In genomic region chr13:45571795-45572262, GRCm38 (mm10) we compare ENCODE assay signal across 8 mouse cellular contexts.
A peak's percentile ranks its signal among the peaks of the same experiment; 100 is the strongest.
DNase-seq lines count a peak whose midpoint lies in the region; TF ChIP-seq lines count a peak whose summit lies in the region.

No protein-coding gene starts in this region.

- WGBS in lung, adult 2 months, result 3% methylated on average over 6 of the region's 6 CpGs
- 2% methylated on average over 6 of the region's 6 CpGs for WGBS in olfactory bulb, adult 2 months

- no peak overlapping the region for H3K27ac ChIP-seq in ES-Bruce4 (ENCODE audit: insufficient read depth, low read length)
- H3K27ac ChIP-seq in olfactory bulb, adult 2 months (ENCODE audit: insufficient read depth, low read depth, low read length), result no peak overlapping the region

- TF ChIP-seq EP300 in ES-Bruce4 (IDR thresholded peaks at IDR 0.05; ENCODE audit: insufficient read depth, low read depth, low read length), result no peak

- TF ChIP-seq POLR2A in ES-Bruce4 (IDR thresholded peaks at IDR 0.05; ENCODE audit: insufficient read depth, low read length), result no peak
- no peak for TF ChIP-seq POLR2A in lung, adult 2 months (IDR thresholded peaks at IDR 0.05; ENCODE audit: borderline replicate concordance, extremely low read depth, low read depth, low read length)
- no peak for TF ChIP-seq POLR2A in olfactory bulb, adult 2 months (IDR thresholded peaks at IDR 0.05; ENCODE audit: insufficient read depth, low read depth, low read length)

- no peaks in the 10 kb centered on the region for H3K9me3 ChIP-seq in ES-Bruce4 (replicated peaks; ENCODE audit: control insufficient read depth, insufficient read depth, low read length, poor library complexity, severe bottlenecking)

- TF ChIP-seq CTCF in ES-Bruce4 (IDR thresholded peaks at IDR 0.05; ENCODE audit: low read depth, low read length), result peak; percentile 90
- TF ChIP-seq CTCF in lung, adult 2 months (IDR thresholded peaks at IDR 0.05; ENCODE audit: insufficient read depth, low read length), result peak; percentile 95
- TF ChIP-seq CTCF in olfactory bulb, adult 2 months (IDR thresholded peaks at IDR 0.05; ENCODE audit: insufficient read depth, low read depth, low read length), result peak; percentile 82

- no peak overlapping the region for H3K4me3 ChIP-seq in ES-Bruce4 (ENCODE audit: low read depth, low read length)
- H3K4me3 ChIP-seq in lung, adult 2 months (replicated peaks; ENCODE audit: extremely low read depth, low read depth, low read length), result no peak overlapping the region
- no peak overlapping the region for H3K4me3 ChIP-seq in olfactory bulb, adult 2 months (ENCODE audit: insufficient read depth, low read depth, low read length)

- no peak overlapping the region for H3K9ac ChIP-seq in ES-Bruce4 (ENCODE audit: low read depth, poor library complexity, severe bottlenecking)

- H3K4me1 ChIP-seq in ES-Bruce4 (ENCODE audit: control insufficient read depth, insufficient read depth, low read length), result no peaks in the 10 kb centered on the region
- H3K4me1 ChIP-seq in lung, adult 2 months (ENCODE audit: control insufficient read depth, insufficient read depth, low read length), result peaks cover 6% of the 10 kb centered on the region
- 0 out of 2 replicates have a peak, but pooled peaks cover 3% of the 10 kb centered on the region for H3K4me1 ChIP-seq in olfactory bulb, adult 2 months (ENCODE audit: control insufficient read depth, insufficient read depth, low read length)

- no peaks in the 10 kb centered on the region for H3K27me3 ChIP-seq in ES-Bruce4 (ENCODE audit: control insufficient read depth, insufficient read depth, low read length, poor library complexity, severe bottlenecking)

- H3K36me3 ChIP-seq in ES-Bruce4 (ENCODE audit: control insufficient read depth, insufficient read depth, low read length, poor library complexity, severe bottlenecking), result no peaks in the 10 kb centered on the region

- DNase-seq in cerebellum, adult 11 months, result peak; percentile 77
- peak; percentile 81 for DNase-seq in forelimb bud, embryonic 11.5 days (ENCODE audit: low read depth, low spot score)
- peak; percentile 90 for DNase-seq in heart, postnatal 4 days
- DNase-seq in layer of hippocampus, adult 18-20 months (ENCODE audit: low spot score in 2 of 2), result peak; percentile 80 to 96
- DNase-seq in lung, adult 2 months, result peak; percentile 76
- peak; percentile 73 for DNase-seq in thymus, postnatal 0 days (ENCODE audit: low spot score)
